Mouse (Mus musculus): ENCODE data around the gene Pold2.

Pold2 gene

GRCm38 (mm10) chr11:5859883-5860550 is 18.1 kb downstream of the Pold2 start:
- no peak for DNase-seq (ENCODE audit: low read depth, low spot score)

GRCm38 (mm10) chr11:5858723-5859122 is 19.4 kb downstream of the Pold2 start:
- DNase-seq (ENCODE audit: low read depth, low spot score): peak; percentile 71

- no peak for DNase-seq (ENCODE audit: low read depth, low spot score)
Observed at GRCm38 (mm10) chr11:5856479-5857130, 21.5 kb downstream of the Pold2 start.

GRCm38 (mm10) chr11:5855902-5856301 is 22.2 kb downstream of the Pold2 start:
- no peak for DNase-seq (ENCODE audit: low read depth, low spot score)

- DNase-seq (ENCODE audit: low read depth, low spot score): peak; percentile 49
Observed at GRCm38 (mm10) chr11:5855481-5855880, 22.6 kb downstream of the Pold2 start.

GRCm38 (mm10) chr11:5852314-5852713 is 25.8 kb downstream of the Pold2 start:
- DNase-seq (ENCODE audit: low read depth, low spot score): no peak

GRCm38 (mm10) chr11:5851021-5851736 is 26.9 kb downstream of the Pold2 start:
- no peak for DNase-seq (ENCODE audit: low read depth, low spot score)

- DNase-seq (ENCODE audit: low read depth, low spot score): no peak
Observed at GRCm38 (mm10) chr11:5850452-5850851, 27.6 kb downstream of the Pold2 start.

- no peak for DNase-seq (ENCODE audit: low read depth, low spot score)
Observed at GRCm38 (mm10) chr11:5849316-5849715, 28.8 kb downstream of the Pold2 start.

GRCm38 (mm10) chr11:5848741-5849140 is 29.4 kb downstream of the Pold2 start:
- DNase-seq (ENCODE audit: low read depth, low spot score): no peak

GRCm38 (mm10) chr11:5846639-5847345 is 31.3 kb downstream of the Pold2 start:
- peak; percentile 65 for DNase-seq (ENCODE audit: low read depth, low spot score)

- peak; percentile 67 for DNase-seq (ENCODE audit: low read depth, low spot score)
Observed at GRCm38 (mm10) chr11:5843131-5843530, 35.0 kb downstream of the Pold2 start.

GRCm38 (mm10) chr11:5841751-5842150 is 36.3 kb downstream of the Pold2 start:
- DNase-seq (ENCODE audit: low read depth, low spot score): no peak

GRCm38 (mm10) chr11:5840346-5840745 is 37.7 kb downstream of the Pold2 start:
- DNase-seq (ENCODE audit: low read depth, low spot score): no peak

- peak; percentile 97 for DNase-seq (ENCODE audit: low read depth, low spot score)
Observed at GRCm38 (mm10) chr11:5837251-5838246, 40.5 kb downstream of the Pold2 start, which contains the start of gene Polm. Polm (minus strand) TSS chr11:5838016.

GRCm38 (mm10) chr11:5836126-5836525 is 42.0 kb downstream of the Pold2 start:
- DNase-seq (ENCODE audit: low read depth, low spot score): peak; percentile 38

GRCm38 (mm10) chr11:5835057-5835456 is 43.0 kb downstream of the Pold2 start:
- no peak for DNase-seq (ENCODE audit: low read depth, low spot score)

- no peak for DNase-seq (ENCODE audit: low read depth, low spot score)
Observed at GRCm38 (mm10) chr11:5834506-5834905, 43.6 kb downstream of the Pold2 start.

GRCm38 (mm10) chr11:5829327-5829726 is 48.8 kb downstream of the Pold2 start:
- DNase-seq (ENCODE audit: low read depth, low spot score): no peak

GRCm38 (mm10) chr11:5828509-5829191 is 49.4 kb downstream of the Pold2 start:
- peak; percentile 26 for DNase-seq (ENCODE audit: low read depth, low spot score)

All from ES-CJ7 (cell line).